Mouse (Mus musculus) brown adipose tissue, adult 24 weeks (tissue): ENCODE data around the gene Il18rap. TPM values are rescaled to one million over a fixed set of nuclear protein-coding genes. Genes with fewer than 3 reads are reported as not detected.

Experiments
- H3K27ac ChIP-seq: fragments of 200-500 bp; replicated peaks from 2 replicates; pipeline ENCODE4 v1.5.1; 2012; ENCODE audit warnings: low read depth, mild to moderate bottlenecking, low read length
- H3K4me1 ChIP-seq: fragments of 200-500 bp; 2 replicates; pipeline ENCODE4 v1.6.1; 2012; ENCODE audit warnings: low read length, mixed read lengths; ENCODE audit not compliant: control insufficient read depth, insufficient read depth, insufficient read length
- H3K4me3 ChIP-seq: fragments of 200-500 bp; 2 replicates; pipeline ENCODE4 v1.5.1; 2012; ENCODE audit warnings: low read depth, mild to moderate bottlenecking, low read length, moderate library complexity; ENCODE audit not compliant: insufficient read depth
- polyA plus RNA-seq: library from polyadenylated mRNA; stranded (reverse); fragments of >200 nt; gene quantifications from 2 replicates; pipeline ENCODE4 v1.2.4, GENCODE M21; 2012; ENCODE audit not compliant: missing spikeins, insufficient read depth, insufficient read length

Il18rap gene
- polyA plus RNA-seq = not detected in 2 replicates

- H3K27ac ChIP-seq = no peak within 1 kb of the TSS
- H3K4me3 ChIP-seq = no peak within 1 kb of the TSS
- no peaks in the 10 kb centered on the region for H3K4me1 ChIP-seq
Measured at GRCm38 (mm10) chr1:40514851-40515585, at the start of gene Il18rap. Gene Il18rap, plus strand, starts transcription at chr1:40515362.

- H3K4me3 ChIP-seq = no peak within 1 kb of the TSS
- H3K27ac ChIP-seq = no peak within 1 kb of the TSS
- no peaks in the 10 kb centered on the region for H3K4me1 ChIP-seq
Measured at GRCm38 (mm10) chr1:40465477-40466430, 49.4 kb upstream of the Il18rap start, which contains the start of gene Il18r1. Gene Il18r1, plus strand, starts transcription at chr1:40465552.

- Histone ChIP-seq H3K4me3 (no peak overlapping the region), H3K27ac (no peak overlapping the region), H3K4me1 (no peaks in the 10 kb centered on the region)
Measured at GRCm38 (mm10) chr1:40467306-40467705, 47.9 kb upstream of the Il18rap start.

- Histone ChIP-seq H3K4me3 (no peak overlapping the region), H3K27ac (no peak overlapping the region), H3K4me1 (no peaks in the 10 kb centered on the region)
Measured at GRCm38 (mm10) chr1:40468805-40469204, 46.4 kb upstream of the Il18rap start.

- Histone ChIP-seq H3K4me1 (no peaks in the 10 kb centered on the region), H3K4me3 (no peak overlapping the region), H3K27ac (no peak overlapping the region)
Measured at GRCm38 (mm10) chr1:40469900-40470299, 45.3 kb upstream of the Il18rap start.

- Histone ChIP-seq H3K4me3 (no peak overlapping the region), H3K27ac (no peak overlapping the region), H3K4me1 (no peaks in the 10 kb centered on the region)
Measured at GRCm38 (mm10) chr1:40472401-40472800, 42.8 kb upstream of the Il18rap start.

- Histone ChIP-seq H3K27ac (no peak overlapping the region), H3K4me1 (no peaks in the 10 kb centered on the region)
Measured at GRCm38 (mm10) chr1:40473640-40474039, 41.5 kb upstream of the Il18rap start.

GRCm38 (mm10) chr1:40474336-40474735 lies 40.8 kb upstream of the Il18rap start:
- H3K27ac ChIP-seq = no peak overlapping the region

More at GRCm38 (mm10) chr1:40473640-40474039, 41.5 kb upstream of the Il18rap start:
- H3K4me3 ChIP-seq = no peak overlapping the region

GRCm38 (mm10) chr1:40475697-40476096 lies 39.5 kb upstream of the Il18rap start:
- no peak overlapping the region for H3K4me3 ChIP-seq
- peak overlapping the region; percentile 30; the same call in 1 of the 2 replicates for H3K27ac ChIP-seq
- H3K4me1 ChIP-seq = no peaks in the 10 kb centered on the region

More at GRCm38 (mm10) chr1:40474336-40474735, 40.8 kb upstream of the Il18rap start:
- H3K4me1 ChIP-seq = no peaks in the 10 kb centered on the region
- no peak overlapping the region for H3K4me3 ChIP-seq

- Histone ChIP-seq H3K27ac (peak overlapping the region; percentile 44), H3K4me3 (no peak overlapping the region), H3K4me1 (no peaks in the 10 kb centered on the region)
Measured at GRCm38 (mm10) chr1:40476756-40477155, 38.4 kb upstream of the Il18rap start.

- no peaks in the 10 kb centered on the region for H3K4me1 ChIP-seq
- H3K27ac ChIP-seq = peak overlapping the region; percentile 13; the same call in 1 of the 2 replicates
- H3K4me3 ChIP-seq = no peak overlapping the region
Measured at GRCm38 (mm10) chr1:40479505-40479923, 35.6 kb upstream of the Il18rap start.

GRCm38 (mm10) chr1:40494594-40494993 lies 20.6 kb upstream of the Il18rap start:
- Histone ChIP-seq H3K4me1 (no peaks in the 10 kb centered on the region), H3K27ac (no peak overlapping the region), H3K4me3 (no peak overlapping the region)

GRCm38 (mm10) chr1:40499708-40500107 lies 15.5 kb upstream of the Il18rap start:
- H3K27ac ChIP-seq = no peak overlapping the region
- no peaks in the 10 kb centered on the region for H3K4me1 ChIP-seq
- no peak overlapping the region for H3K4me3 ChIP-seq

- no peaks in the 10 kb centered on the region for H3K4me1 ChIP-seq
- H3K4me3 ChIP-seq = no peak overlapping the region
- no peak overlapping the region for H3K27ac ChIP-seq
Measured at GRCm38 (mm10) chr1:40501126-40501525, 14.0 kb upstream of the Il18rap start.
